In the genomic region with DNA sequence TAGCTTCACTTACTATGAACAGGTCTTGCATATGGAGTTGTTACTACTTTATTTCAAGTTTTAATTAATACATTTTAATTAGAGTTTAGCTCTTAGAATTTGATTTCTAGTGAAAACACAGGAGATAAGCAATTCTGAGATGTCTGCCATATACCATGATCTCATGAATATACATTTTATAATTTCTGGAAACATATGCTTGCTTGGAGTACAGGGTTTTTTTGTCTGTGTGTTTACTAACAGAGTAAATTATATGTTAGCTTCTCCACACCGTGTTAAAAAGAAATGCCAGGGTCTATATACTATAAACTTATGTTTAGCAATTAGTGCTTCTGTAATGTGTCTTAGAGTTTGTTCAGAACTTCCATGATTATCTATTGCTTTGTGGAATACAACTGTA, we compare ENCODE assay signal across 16 mouse cellular contexts.
"Had no signal": no experiment of that assay in that cellular context is flagged by ENCODE, and none has a peak within 500 bp of the region (broad histone marks: within the 10 kb centered on the region; RNA-seq: fewer than 3 reads in every experiment).

No protein-coding gene starts in this region.

- H3K27me3 ChIP-seq: neural tube, embryonic 13.5 days; neural tube, embryonic 15.5 days; stomach, embryonic 15.5 days had no signal

- DNase-seq: retina, postnatal 1 day; right cerebral cortex, adult 18-20 months; right cerebral cortex, postnatal 14 days; right cerebral cortex, postnatal 25 days; right cerebral cortex, postnatal 4 days; spleen, adult 18-20 months; thymus, adult 18-20 months; thymus, adult 2 months; thymus, postnatal 14 days; thymus, postnatal 25 days; thymus, postnatal 36 days; thymus, postnatal 4 days had no signal

- H3K36me3 ChIP-seq: neural tube, embryonic 13.5 days; neural tube, embryonic 15.5 days; stomach, embryonic 15.5 days had no signal

- H3K4me3 ChIP-seq: neural tube, embryonic 13.5 days; neural tube, embryonic 15.5 days; stomach, embryonic 15.5 days had no signal

- H3K4me1 ChIP-seq: neural tube, embryonic 13.5 days; neural tube, embryonic 15.5 days; stomach, embryonic 15.5 days had no signal

- H3K27ac ChIP-seq: neural tube, embryonic 13.5 days; neural tube, embryonic 15.5 days; stomach, embryonic 15.5 days; stomach, postnatal 0 days had no signal

- H3K9ac ChIP-seq: neural tube, embryonic 13.5 days; neural tube, embryonic 15.5 days; stomach, embryonic 15.5 days had no signal

- H3K4me2 ChIP-seq: neural tube, embryonic 13.5 days; neural tube, embryonic 15.5 days; stomach, embryonic 15.5 days had no signal

- H3K9me3 ChIP-seq: neural tube, embryonic 13.5 days; neural tube, embryonic 15.5 days; stomach, embryonic 15.5 days had no signal
